Mouse (Mus musculus): ENCODE results near the gene Pex13.

DNA sequence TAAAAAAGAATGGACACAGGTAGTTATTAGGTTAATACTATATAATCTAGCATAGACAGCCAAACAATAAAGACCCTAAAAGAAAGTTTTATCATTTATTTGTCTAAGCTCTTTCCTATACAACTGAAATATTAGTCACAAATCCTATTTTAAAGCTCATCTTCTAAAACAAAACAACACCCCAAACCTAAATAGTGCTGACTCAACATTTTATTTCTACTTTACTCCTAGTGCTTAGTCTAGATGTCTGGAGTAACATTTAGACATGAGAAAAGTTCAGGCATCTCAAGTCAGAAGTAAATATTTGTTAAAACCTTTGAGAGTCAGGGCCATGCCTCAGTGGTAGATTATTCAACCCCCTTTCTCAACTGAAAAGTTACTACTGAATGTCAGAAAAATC lies 18.3 kb downstream of the Pex13 start:
- TF ChIP-seq POLR2A (IDR thresholded peaks at IDR 0.05; ENCODE audit: low read depth, low read length), result no peak
- TF ChIP-seq CTCF (IDR thresholded peaks at IDR 0.05; ENCODE audit: borderline replicate concordance, insufficient read depth, low read length), result no peak

Measured in embryonic fibroblast, embryonic 13.5 days (primary cell).